Mouse (Mus musculus) lung, adult 2 months (tissue): Measurements from ENCODE around the gene Acat3. TPM values are rescaled to one million over a fixed set of nuclear protein-coding genes. Genes with fewer than 3 reads are reported as not detected.

Source experiments
- DNase-seq: peaks from one replicate; pipeline ENCODE4 v3.0.0; 2022
- H3K4me1 ChIP-seq: fragments of 200-500 bp; 2 replicates; pipeline ENCODE4 v1.6.1; 2011; ENCODE audit warnings: low read length; ENCODE audit not compliant: control insufficient read depth, insufficient read depth
- H3K4me3 ChIP-seq: fragments of 200-500 bp; replicated peaks from 2 replicates; pipeline ENCODE3; 2011; ENCODE audit warnings: low read depth, mild to moderate bottlenecking, control low read depth, low read length; ENCODE audit errors: extremely low read depth
- CTCF ChIP-seq: fragments of 200-500 bp; IDR thresholded peaks from 2 replicates; pipeline ENCODE4 v1.5.1; 2011; ENCODE audit warnings: mild to moderate bottlenecking, low read length, control low read depth; ENCODE audit not compliant: insufficient read depth
- POLR2A ChIP-seq: fragments of 200-500 bp; IDR thresholded peaks from 2 replicates; pipeline ENCODE4 v1.6.1; 2011; ENCODE audit warnings: low read depth, mild to moderate bottlenecking, control low read depth, low read length, borderline replicate concordance; ENCODE audit errors: extremely low read depth
- WGBS: fragments of 180-500 bp; shearing (Covaris S2); methylation state at CpG from one replicate; pipeline ENCODE4 v1.1.7; 2018; 5-methylcytosine and 5-hydroxymethylcytosine counted together
- polyA plus RNA-seq: library from polyadenylated mRNA; depleted of rRNA; stranded (reverse); fragments of >200 nt; gene quantifications from 2 replicates; pipeline ENCODE4 v1.2.3, GENCODE M21; 2012; rRNA removed

Gene Acat3
- polyA plus RNA-seq, 1 experiment: 0.51 TPM

DNA sequence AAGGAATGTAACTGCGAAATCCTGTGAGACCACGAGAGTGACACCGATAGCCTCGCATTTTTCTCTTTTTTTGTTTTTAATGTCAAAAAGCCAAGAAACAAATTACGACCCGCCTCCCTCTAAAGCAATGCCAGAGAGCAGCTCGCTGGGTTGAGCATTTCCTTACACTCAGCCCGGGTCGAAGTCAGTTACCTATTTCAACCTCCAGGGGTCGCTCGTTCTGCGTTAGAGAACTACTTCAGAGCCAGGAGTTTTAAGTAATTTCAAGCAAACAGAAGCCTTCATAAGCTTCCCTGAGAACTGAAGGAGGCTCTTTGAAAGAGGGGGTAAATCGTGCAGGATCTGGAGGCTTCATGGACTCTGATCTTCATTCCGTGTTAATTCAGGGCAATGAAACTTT is 60.2 kb downstream of the Acat3 start:
- DNase-seq: peak; percentile 73
- H3K4me3 ChIP-seq: no peak overlapping the region
- H3K4me1 ChIP-seq: no peaks in the 10 kb centered on the region
- TF ChIP-seq POLR2A (no peak), CTCF (peak; percentile 57)
- WGBS: 2% methylated on average over 14 of the region's 14 CpGs

DNA sequence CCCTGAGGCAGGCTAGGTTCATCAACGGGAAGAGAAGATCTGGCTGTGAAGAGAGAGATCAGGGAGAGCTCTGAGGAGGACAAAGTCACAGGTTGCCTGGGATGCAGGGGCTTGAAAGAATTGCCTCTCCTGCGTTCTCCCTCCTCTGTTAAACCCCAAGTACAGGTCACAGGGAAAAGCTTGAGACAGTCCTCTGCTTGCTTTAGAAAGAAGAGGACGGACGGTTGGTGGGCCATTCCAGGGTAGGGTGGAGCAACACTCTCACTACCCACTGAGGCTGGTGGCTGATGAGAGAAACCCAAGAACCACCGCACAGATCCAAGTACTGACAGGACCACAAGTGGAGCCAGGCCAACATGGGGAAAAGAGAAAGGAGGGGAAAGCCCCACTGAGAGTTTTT is 64.7 kb downstream of the Acat3 start, which contains the start of gene Mrgprh:
Gene Mrgprh, plus strand, starts transcription at position 301 of the 400 bp plus-strand sequence.
- no peak for DNase-seq
- 71% methylated on average over 5 of the region's 5 CpGs for WGBS
- Histone ChIP-seq H3K4me3 (no peak within 1 kb of the TSS), H3K4me1 (no peaks in the 10 kb centered on the region)
- TF ChIP-seq POLR2A: no peak
- no peak for TF ChIP-seq CTCF

Other genes starting within 250 kb of the Acat3 start
- 26.8 and 27.5 TPM in 2 replicates for gene Igf2r, start 170.9 kb downstream of the Acat3 start, polyA plus RNA-seq
- gene Mas1, start 72.5 kb downstream of the Acat3 start, polyA plus RNA-seq: 0.12 TPM in 1 of 2 replicates, not detected in the other
- 0.09 and 0.31 TPM in 2 replicates for gene Mrgprh, start 64.6 kb downstream of the Acat3 start, polyA plus RNA-seq
- gene Pnldc1, start 30.4 kb downstream of the Acat3 start, polyA plus RNA-seq: 1.3 and 1.9 TPM in 2 replicates
- 39.7 and 47.7 TPM in 2 replicates for gene Tcp1, start 24.9 kb downstream of the Acat3 start, polyA plus RNA-seq
- 18.8 and 19.3 TPM in 2 replicates for gene Mrpl18, start 24.3 kb downstream of the Acat3 start, polyA plus RNA-seq
- 13.0 and 19.4 TPM in 2 replicates for gene Acat2, start 20.1 kb upstream of the Acat3 start, polyA plus RNA-seq
- gene Wtap, start 53.6 kb upstream of the Acat3 start, polyA plus RNA-seq: 16.1 and 19.4 TPM in 2 replicates
- gene Sod2, start 66.2 kb upstream of the Acat3 start, polyA plus RNA-seq: 285 and 325 TPM in 2 replicates
- gene Gpr31b, start 111.7 kb upstream of the Acat3 start, polyA plus RNA-seq: not detected in 2 replicates
- 0.07 and 0.13 TPM in 2 replicates for gene Tcp10b, start 120.5 kb upstream of the Acat3 start, polyA plus RNA-seq
- 0.22 TPM in 1 of 2 replicates, not detected in the other for gene Unc93a, start 191.2 kb upstream of the Acat3 start, polyA plus RNA-seq